Comparison of ENCODE assay signal across 9 mouse cellular contexts in the genomic region with DNA sequence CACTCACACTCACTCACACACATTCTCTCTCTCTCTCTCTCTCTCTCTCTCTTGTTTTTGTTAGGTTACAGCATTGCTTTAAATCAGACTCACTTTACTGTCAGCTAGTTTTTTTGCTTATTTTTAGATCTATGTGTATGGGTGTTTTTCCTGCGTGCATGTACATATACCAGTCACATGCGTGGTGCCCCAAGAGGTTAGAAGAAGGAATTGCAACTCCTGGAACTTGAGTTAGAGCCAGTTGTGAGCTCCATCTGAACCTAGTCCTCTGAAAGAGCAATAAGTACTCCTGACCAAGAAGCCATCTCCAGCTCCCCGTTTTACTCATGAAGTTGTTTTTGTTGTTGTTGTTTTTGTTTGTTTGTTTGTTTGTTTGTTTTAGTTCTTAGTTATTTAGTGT. TPM values are rescaled to one million over a fixed set of nuclear protein-coding genes. Genes with fewer than 3 reads are reported as not detected.
DNase-seq lines count a peak whose midpoint lies in the region; ATAC-seq lines count a peak whose summit lies in the region.
"Had no signal": no experiment of that assay in that cellular context is flagged by ENCODE, and none has a peak within 500 bp of the region (broad histone marks: within the 10 kb centered on the region; RNA-seq: fewer than 3 reads in every experiment).

No protein-coding gene starts in this region.

- no peaks in the 10 kb centered on the region for H3K9me3 ChIP-seq in forebrain, embryonic 15.5 days
- H3K9me3 ChIP-seq: heart, embryonic 15.5 days had no signal

- peaks cover 26% of the 10 kb centered on the region for H3K36me3 ChIP-seq in forebrain, embryonic 15.5 days

- no peak overlapping the region for H3K4me3 ChIP-seq in forebrain, embryonic 15.5 days
- H3K4me3 ChIP-seq: heart, embryonic 15.5 days had no signal

- DNase-seq in cerebellum, adult 18-20 months: peak; percentile 31 to 39
- no peak for DNase-seq in cerebellum, adult 9-11 months
- peak; percentile 24 for DNase-seq in left cerebral cortex, adult 11 months (ENCODE audit: low spot score)
- no peak for DNase-seq in left cerebral cortex, adult 18-20 months (ENCODE audit: low spot score in 2 of 2)
- no peak for DNase-seq in Muller cell, postnatal 12 days (ENCODE audit: inconsistent ontology term)

- no peaks in the 10 kb centered on the region for H3K4me1 ChIP-seq in forebrain, embryonic 15.5 days
- H3K4me1 ChIP-seq: heart, embryonic 15.5 days had no signal

- no peak overlapping the region for H3K9ac ChIP-seq in forebrain, embryonic 15.5 days (replicated peaks)
- H3K9ac ChIP-seq: heart, embryonic 15.5 days had no signal

- 82% methylated on average over 3 of the region's 3 CpGs for WGBS in forebrain, embryonic 15.5 days

- no peak overlapping the region for H3K27ac ChIP-seq in forebrain, embryonic 15.5 days (replicated peaks)
- H3K27ac ChIP-seq: heart, embryonic 15.5 days had no signal

- peak; percentile 57 for ATAC-seq in activated CD4-positive, CD25-positive, alpha-beta regulatory T cell, adult 4 months
- peak; percentile 70 for ATAC-seq in megakaryocyte, adult 5-6 weeks (ENCODE audit: poor library complexity, severe bottlenecking)
- ATAC-seq in forebrain, embryonic 15.5 days (replicated peaks): no peak

- no peaks in the 10 kb centered on the region for H3K27me3 ChIP-seq in forebrain, embryonic 15.5 days
- H3K27me3 ChIP-seq: heart, embryonic 15.5 days had no signal

- no peak overlapping the region for H3K4me2 ChIP-seq in forebrain, embryonic 15.5 days (replicated peaks)
- H3K4me2 ChIP-seq: heart, embryonic 15.5 days had no signal

RNA-seq across cellular contexts. Expression of a gene that starts 24.0 kb away (rescaled TPM):
- total RNA-seq in left cerebral cortex, adult 18-20 months (2021): not detected
- polyA plus RNA-seq in activated CD4-positive, CD25-positive, alpha-beta regulatory T cell, adult 4 months (2017; shearing (Covaris generic)): under 1 TPM in 1 of 2 experiments, not detected in 1; 0.87 TPM
- not detected in 2 replicates for total RNA-seq in megakaryocyte, adult 5-6 weeks (2015)
- total RNA-seq in megakaryocyte, adult 5-6 weeks (2017): not detected in 2 replicates
- polyA plus RNA-seq in forebrain, embryonic 15.5 days (2015; fragmentation: Nextera tagmentation; extraction: Ambion mirVana): 0.47 and 0.69 TPM in 2 replicates

RNA-seq across cellular contexts. Expression of a gene that starts 24.8 kb away (rescaled TPM):
- total RNA-seq in left cerebral cortex, adult 18-20 months (2021): 10 to 100 TPM; 68.0 to 68.4 TPM
- 10 to 100 TPM; 51.3 to 61.4 TPM for polyA plus RNA-seq in activated CD4-positive, CD25-positive, alpha-beta regulatory T cell, adult 4 months (2017; shearing (Covaris generic))
- 97.0 and 98.3 TPM in 2 replicates for total RNA-seq in megakaryocyte, adult 5-6 weeks (2015)
- total RNA-seq in megakaryocyte, adult 5-6 weeks (2017): 101 and 124 TPM in 2 replicates
- 150 and 152 TPM in 2 replicates for polyA plus RNA-seq in forebrain, embryonic 15.5 days (2015; fragmentation: Nextera tagmentation; extraction: Ambion mirVana)

RNA-seq across cellular contexts. Expression of a gene that starts 24.9 kb away (rescaled TPM):
- 10 to 100 TPM; 60.0 to 64.6 TPM for total RNA-seq in left cerebral cortex, adult 18-20 months (2021)
- 1 to 10 TPM; 6.0 to 7.9 TPM for polyA plus RNA-seq in activated CD4-positive, CD25-positive, alpha-beta regulatory T cell, adult 4 months (2017; shearing (Covaris generic))
- 0.67 and 1.6 TPM in 2 replicates for total RNA-seq in megakaryocyte, adult 5-6 weeks (2015)
- 0.70 and 1.3 TPM in 2 replicates for total RNA-seq in megakaryocyte, adult 5-6 weeks (2017)
- polyA plus RNA-seq in forebrain, embryonic 15.5 days (2015; fragmentation: Nextera tagmentation; extraction: Ambion mirVana): 12.1 and 12.3 TPM in 2 replicates

RNA-seq across cellular contexts. Expression of a gene that starts 39.7 kb away (rescaled TPM):
- total RNA-seq in left cerebral cortex, adult 18-20 months (2021): 10 to 100 TPM; 53.7 to 57.3 TPM
- 10 to 100 TPM; 50.0 to 57.3 TPM for polyA plus RNA-seq in activated CD4-positive, CD25-positive, alpha-beta regulatory T cell, adult 4 months (2017; shearing (Covaris generic))
- total RNA-seq in megakaryocyte, adult 5-6 weeks (2015): 20.4 and 28.0 TPM in 2 replicates
- 10.6 and 12.3 TPM in 2 replicates for total RNA-seq in megakaryocyte, adult 5-6 weeks (2017)
- 105 and 107 TPM in 2 replicates for polyA plus RNA-seq in forebrain, embryonic 15.5 days (2015; fragmentation: Nextera tagmentation; extraction: Ambion mirVana)

RNA-seq across cellular contexts. Expression of a gene that starts 39.8 kb away (rescaled TPM):
- total RNA-seq in left cerebral cortex, adult 18-20 months (2021): 10 to 100 TPM; 41.2 to 46.1 TPM
- 10 to 100 TPM; 10.8 to 13.8 TPM for polyA plus RNA-seq in activated CD4-positive, CD25-positive, alpha-beta regulatory T cell, adult 4 months (2017; shearing (Covaris generic))
- total RNA-seq in megakaryocyte, adult 5-6 weeks (2015): 6.6 and 7.7 TPM in 2 replicates
- total RNA-seq in megakaryocyte, adult 5-6 weeks (2017): 9.1 and 22.2 TPM in 2 replicates
- polyA plus RNA-seq in forebrain, embryonic 15.5 days (2015; fragmentation: Nextera tagmentation; extraction: Ambion mirVana): 47.1 and 52.0 TPM in 2 replicates

Comparison
In these comparisons a context has a peak if more than half of its experiments do, and no peak if none do; other contexts are left out.
1. DNase-seq: peak in cerebellum, adult 18-20 months (2 of 2) and left cerebral cortex, adult 11 months (single experiment); none in cerebellum, adult 9-11 months (single experiment), left cerebral cortex, adult 18-20 months (0 of 2) and Muller cell, postnatal 12 days (single experiment).
2. RNA of a gene that starts 24.9 kb away (total RNA-seq): 60.0 to 64.6 TPM in left cerebral cortex, adult 18-20 months; 0.67 to 1.6 TPM in megakaryocyte, adult 5-6 weeks; every median in the first group is over 10 times any median in the second.